Mouse (Mus musculus) testis, adult 10 weeks (tissue): Measurements from ENCODE around the gene Ccdc83. TPM values are rescaled to one million over a fixed set of nuclear protein-coding genes. Genes with fewer than 3 reads are reported as not detected.

Experiments
- polyA plus RNA-seq: library from polyadenylated mRNA; stranded (reverse); fragments of 350-450 nt; fragmentation: Illumina TruSeq; extraction: RNeasy Lipid Tissue Mini Kit (QIAGEN cat#74804); gene quantifications from one replicate; pipeline ENCODE4 v1.2.3, GENCODE M21; 2014; ENCODE audit warnings: low read depth, low replicate concordance

Gene Ccdc83
- 340 TPM for polyA plus RNA-seq

DNA sequence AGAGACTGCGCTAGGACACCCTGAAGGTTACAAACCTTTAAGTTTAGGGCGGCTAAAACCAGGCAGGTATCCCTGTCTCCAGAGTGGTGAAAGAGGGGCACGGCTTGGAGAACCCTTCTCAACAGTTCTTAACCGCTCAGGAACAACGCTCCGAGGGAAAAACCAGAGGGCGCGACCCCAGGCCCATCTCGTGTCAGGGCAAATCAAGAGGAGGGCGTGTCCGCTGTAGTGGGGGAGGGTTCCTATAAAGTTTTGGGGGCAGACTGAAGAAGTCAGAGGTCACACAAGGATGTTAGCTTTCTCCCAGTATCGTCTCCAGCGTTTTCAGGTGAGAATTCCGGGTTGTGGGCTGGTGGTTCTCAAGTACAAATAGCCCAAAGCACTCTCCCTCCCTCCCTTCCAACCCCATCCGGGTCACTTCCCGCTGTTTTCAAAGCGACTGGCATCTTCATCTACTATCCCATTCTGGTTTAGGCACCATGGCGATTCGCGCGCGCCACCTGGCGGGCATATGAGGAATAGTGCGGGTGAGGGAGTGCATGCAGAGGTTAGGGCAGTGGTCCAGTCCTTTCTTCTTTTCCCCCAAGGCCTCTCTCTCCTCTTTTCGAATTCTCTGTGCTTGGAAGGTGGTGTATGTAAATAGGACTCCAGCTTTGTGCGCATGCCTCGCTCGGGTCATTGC, at the start of gene Ccdc83:
Gene Ccdc83, minus strand, starts transcription at position 489 of the 682 bp plus-strand sequence.

DNA sequence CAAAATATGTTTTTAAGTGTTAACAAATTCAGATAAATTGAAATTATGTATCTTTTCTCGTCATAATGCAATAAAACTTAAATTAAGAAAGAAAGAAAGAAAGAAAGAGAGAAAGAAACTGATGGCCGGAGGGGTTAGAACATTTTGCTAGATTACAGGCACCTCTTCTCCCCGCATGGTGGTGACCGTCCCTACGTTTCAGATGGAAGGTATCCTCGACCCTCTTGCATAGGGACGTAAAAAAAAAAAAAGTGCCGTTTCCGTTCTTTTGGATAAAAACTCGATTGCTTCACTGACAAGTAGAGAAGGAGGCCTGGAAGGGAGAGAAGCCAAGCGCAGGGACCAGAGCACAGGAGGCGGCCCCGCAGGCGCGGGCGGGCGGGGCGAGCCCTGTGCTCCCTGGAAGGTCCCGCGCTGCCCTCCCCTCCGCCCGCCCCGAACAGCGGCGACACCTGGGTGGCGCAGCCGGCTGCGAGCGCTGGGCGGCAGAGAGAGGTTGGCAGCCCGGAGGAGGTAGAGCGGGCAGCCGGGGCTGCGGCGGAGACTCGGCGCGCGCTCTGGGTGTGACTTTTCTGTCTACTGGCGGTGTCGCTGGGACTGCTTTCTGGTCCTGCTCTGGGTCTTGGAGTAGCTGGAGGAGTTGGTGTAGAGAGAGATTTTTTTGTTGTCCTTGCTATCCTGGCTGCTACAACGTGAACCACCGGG, 36.5 kb upstream of the Ccdc83 start, which contains the start of gene Sytl2:
Gene Sytl2, plus strand, starts transcription at position 311 of the 705 bp plus-strand sequence.

Other genes starting within 250 kb of the Ccdc83 start
- gene Picalm, start 135.6 kb downstream of the Ccdc83 start, polyA plus RNA-seq = 270 TPM
- gene Sytl2, start 36.5 kb upstream of the Ccdc83 start, polyA plus RNA-seq = 5.2 TPM
- gene Ccdc89, start 160.8 kb upstream of the Ccdc83 start, polyA plus RNA-seq = 70.6 TPM
- 49.3 TPM for gene Crebzf, start 177.0 kb upstream of the Ccdc83 start, polyA plus RNA-seq
- 53.7 TPM for gene Tmem126a, start 191.5 kb upstream of the Ccdc83 start, polyA plus RNA-seq
- 7.1 TPM for gene Tmem126b, start 210.2 kb upstream of the Ccdc83 start, polyA plus RNA-seq
- 53.4 TPM for gene Dlg2, start 210.9 kb upstream of the Ccdc83 start, polyA plus RNA-seq